Mouse (Mus musculus) thymus, adult 2 months (tissue): ENCODE measurements at regions not wholly inside any gene's neighbourhood (a gene's known extent, or its start where the extent isn't known, plus 50 kb on each side); places are given as distances from the start of the nearest gene placed in this dataset.

ENCODE experiments used
- CTCF ChIP-seq: fragments of 200-500 bp; IDR thresholded peaks from 2 replicates; pipeline ENCODE4 v1.5.1; 2012; ENCODE audit warnings: mild to moderate bottlenecking, control low read depth, low read length, moderate library complexity, borderline replicate concordance; ENCODE audit not compliant: control insufficient read depth, poor library complexity, insufficient read depth; ENCODE audit errors: extremely low read depth
- POLR2A ChIP-seq: fragments of 200-500 bp; IDR thresholded peaks from 2 replicates; pipeline ENCODE4 v1.6.1; 2012; ENCODE audit warnings: mild to moderate bottlenecking, low read length, control low read depth, moderate library complexity; ENCODE audit not compliant: control insufficient read depth, poor library complexity, insufficient read depth; ENCODE audit errors: extremely low read depth

- TF ChIP-seq CTCF (no peak), POLR2A (no peak)
These were observed 176.5 kb downstream of the Efnb2 start for GRCm38 (mm10) chr8:8484546-8484945.
